Mouse (Mus musculus) lung, adult 2 months (tissue): ENCODE measurements around the gene Gp1bb. TPM values are rescaled to one million over a fixed set of nuclear protein-coding genes. Genes with fewer than 3 reads are reported as not detected.

Experiments used
- DNase-seq: peaks from one replicate; pipeline ENCODE4 v3.0.0; 2022
- H3K4me1 ChIP-seq: fragments of 200-500 bp; 2 replicates; pipeline ENCODE4 v1.6.1; 2011; ENCODE audit warnings: low read length; ENCODE audit not compliant: control insufficient read depth, insufficient read depth
- H3K4me3 ChIP-seq: fragments of 200-500 bp; replicated peaks from 2 replicates; pipeline ENCODE3; 2011; ENCODE audit warnings: low read depth, mild to moderate bottlenecking, control low read depth, low read length; ENCODE audit errors: extremely low read depth
- CTCF ChIP-seq: fragments of 200-500 bp; IDR thresholded peaks from 2 replicates; pipeline ENCODE4 v1.5.1; 2011; ENCODE audit warnings: mild to moderate bottlenecking, low read length, control low read depth; ENCODE audit not compliant: insufficient read depth
- POLR2A ChIP-seq: fragments of 200-500 bp; IDR thresholded peaks from 2 replicates; pipeline ENCODE4 v1.6.1; 2011; ENCODE audit warnings: low read depth, mild to moderate bottlenecking, control low read depth, low read length, borderline replicate concordance; ENCODE audit errors: extremely low read depth
- WGBS: fragments of 180-500 bp; shearing (Covaris S2); methylation state at CpG from one replicate; pipeline ENCODE4 v1.1.7; 2018; 5-methylcytosine and 5-hydroxymethylcytosine counted together
- polyA plus RNA-seq: library from polyadenylated mRNA; depleted of rRNA; stranded (reverse); fragments of >200 nt; gene quantifications from 2 replicates; pipeline ENCODE4 v1.2.3, GENCODE M21; 2012

Gene Gp1bb
- polyA plus RNA-seq, 1 experiment: 15.5 TPM

DNA sequence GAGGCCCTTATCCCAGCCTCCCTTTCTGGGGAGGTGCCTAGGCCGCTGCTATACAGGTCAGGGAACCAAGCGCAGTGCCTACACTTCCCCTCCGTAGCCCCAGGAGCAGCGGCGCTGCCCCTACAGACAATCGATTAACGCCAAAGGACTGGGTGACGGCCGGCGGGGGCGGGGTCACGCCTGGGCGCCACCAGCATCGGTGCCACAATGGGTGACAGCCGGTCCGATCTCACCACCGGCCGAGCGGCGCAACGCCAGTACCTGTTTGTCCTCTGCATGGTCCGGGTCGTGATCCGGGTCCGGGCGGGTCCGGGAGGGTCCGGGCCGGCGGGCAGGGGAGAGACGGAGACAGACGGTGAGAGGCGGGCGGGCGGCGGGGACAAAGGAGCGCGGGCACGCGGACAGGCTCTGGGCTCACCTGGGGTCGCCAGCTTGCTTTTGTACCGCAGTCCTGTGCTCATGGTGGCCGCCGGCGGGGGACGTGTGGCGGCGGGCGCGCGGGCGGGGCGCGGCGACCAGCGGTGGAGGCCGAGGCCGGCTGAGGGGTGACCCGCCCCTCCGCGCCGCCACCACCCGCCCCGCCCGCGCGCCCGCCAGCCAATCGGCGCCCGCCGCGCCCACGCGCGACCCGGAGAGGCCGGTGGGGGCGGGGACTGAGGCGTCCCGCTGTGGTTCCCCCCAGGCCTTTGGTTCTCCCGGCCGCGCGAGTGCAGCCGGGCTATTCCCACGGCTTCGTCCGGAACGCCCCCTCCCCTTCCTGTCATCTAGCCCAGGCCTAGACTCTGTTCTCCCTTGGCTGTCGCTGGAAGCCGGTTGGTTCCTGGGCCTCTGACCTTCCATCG, 7.4 kb upstream of the Gp1bb start, which contains the start of gene Sept5:
Sept5 (minus strand) TSS at position 565 of the 842 bp plus-strand sequence.
- no peak for TF ChIP-seq POLR2A
- TF ChIP-seq CTCF: no peak
- Histone ChIP-seq H3K4me1 (no peaks in the 10 kb centered on the region), H3K4me3 (peak within 1 kb of the TSS; percentile 77)
- 1% methylated on average over 70 of the region's 93 CpGs for WGBS
- DNase-seq: peak; percentile 60

GRCm38 (mm10) chr16:18628948-18629340, 6.7 kb upstream of the Gp1bb start:
- no peak for TF ChIP-seq POLR2A
- 45% methylated on average over 2 of the region's 2 CpGs for WGBS
- no peak for DNase-seq

DNA sequence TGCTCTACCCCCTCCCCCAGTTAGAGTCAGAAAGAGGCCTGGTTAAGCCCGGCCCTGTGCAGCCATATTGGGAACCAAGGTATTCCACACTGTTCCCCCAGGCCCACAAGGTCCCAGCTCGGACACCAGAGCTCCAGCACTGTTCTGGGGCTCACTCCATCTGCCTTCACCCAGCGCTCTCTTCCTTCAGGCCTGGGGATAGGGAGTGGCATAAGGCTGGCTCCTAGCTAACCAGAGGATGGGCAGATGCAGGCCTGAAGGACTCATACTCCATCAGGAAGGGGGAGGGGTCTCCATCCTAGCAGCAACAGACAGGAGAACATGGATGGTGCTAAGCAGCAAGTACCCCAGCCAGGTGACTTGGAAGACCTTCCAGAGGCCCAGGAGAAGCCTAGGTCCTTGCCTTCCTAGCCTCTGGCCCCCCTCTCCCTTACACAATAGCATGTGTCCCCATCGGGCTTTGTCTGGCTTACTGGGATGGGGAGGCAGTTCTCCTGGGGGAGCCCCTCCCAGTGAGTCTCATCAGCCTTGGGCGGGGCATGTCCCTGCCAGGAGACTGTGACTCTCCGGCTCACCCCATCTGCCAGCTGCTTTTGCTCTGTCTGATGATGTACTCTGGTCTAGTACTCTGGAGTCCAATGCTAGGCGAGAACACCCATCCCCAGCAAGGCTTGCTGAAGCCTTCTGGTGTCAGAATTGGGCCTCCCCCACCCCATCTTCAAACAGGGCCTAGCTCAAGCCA, 6.2 kb upstream of the Gp1bb start:
- no peak for DNase-seq
- H3K4me3 ChIP-seq: peak overlapping the region; percentile 5
- no peak for TF ChIP-seq POLR2A
- no peak for TF ChIP-seq CTCF
- no peaks in the 10 kb centered on the region for H3K4me1 ChIP-seq
- WGBS: 79% methylated on average over 7 of the region's 7 CpGs

More at GRCm38 (mm10) chr16:18628948-18629340, 6.7 kb upstream of the Gp1bb start:
- H3K4me1 ChIP-seq: no peaks in the 10 kb centered on the region
- H3K4me3 ChIP-seq: no peak overlapping the region

GRCm38 (mm10) chr16:18627163-18627562, 5.0 kb upstream of the Gp1bb start:
- no peak for TF ChIP-seq CTCF
- H3K4me3 ChIP-seq: no peak overlapping the region
- 57% methylated on average over 3 of the region's 3 CpGs for WGBS
- DNase-seq: no peak
- no peaks in the 10 kb centered on the region for H3K4me1 ChIP-seq

DNA sequence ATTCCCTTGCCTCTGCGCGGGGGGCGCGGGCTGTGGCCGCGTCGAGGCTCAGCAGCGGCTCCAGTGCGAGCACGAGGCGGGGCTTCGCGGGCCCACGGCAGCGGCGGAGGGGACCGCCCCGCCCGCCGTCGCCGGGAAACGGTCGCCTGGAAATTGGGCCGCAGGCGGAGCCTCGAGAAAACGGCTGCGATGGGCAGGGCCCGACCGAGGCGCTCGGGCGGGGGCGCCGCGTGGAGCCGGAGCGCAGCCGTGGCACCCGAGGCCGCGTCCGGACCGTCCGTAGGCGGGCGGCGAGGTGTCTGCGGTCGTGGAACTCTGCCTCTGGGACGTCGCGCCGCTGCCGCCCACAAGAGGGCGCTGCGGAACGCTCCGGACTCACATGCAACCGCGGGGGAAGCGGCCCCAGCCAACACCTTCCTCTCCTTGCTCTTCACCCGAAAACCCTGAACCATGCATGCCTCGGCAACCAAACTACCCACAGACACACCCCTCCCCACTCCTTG, 4.2 kb upstream of the Gp1bb start, which contains the start of gene Gm49601:
Gm49601 (minus strand) TSS at position 52 of the 503 bp plus-strand sequence.
- H3K4me3 ChIP-seq: peak within 1 kb of the TSS; percentile 12
- DNase-seq: peak; percentile 80
- under 1% methylated on average over 62 of the region's 65 CpGs for WGBS
- peaks cover 2% of the 10 kb centered on the region; the same call in 1 of the 2 replicates for H3K4me1 ChIP-seq
- TF ChIP-seq POLR2A: no peak
- peak; percentile 63 for TF ChIP-seq CTCF

GRCm38 (mm10) chr16:18625791-18626311, 3.6 kb upstream of the Gp1bb start:
- peaks cover 3% of the 10 kb centered on the region; the same call in 1 of the 2 replicates for H3K4me1 ChIP-seq
- no peak for DNase-seq
- 21% methylated on average over 26 of the region's 26 CpGs for WGBS
- H3K4me3 ChIP-seq: peak overlapping the region; percentile 12
- TF ChIP-seq CTCF: no peak
- no peak for TF ChIP-seq POLR2A

GRCm38 (mm10) chr16:18625097-18625496, 2.9 kb upstream of the Gp1bb start:
- 71% methylated on average over 14 of the region's 14 CpGs for WGBS
- no peak overlapping the region for H3K4me3 ChIP-seq
- peaks cover 3% of the 10 kb centered on the region; the same call in 1 of the 2 replicates for H3K4me1 ChIP-seq
- DNase-seq: no peak
- TF ChIP-seq CTCF: no peak
- TF ChIP-seq POLR2A: no peak

- no peak for DNase-seq
- no peak overlapping the region for H3K4me3 ChIP-seq
Observed at GRCm38 (mm10) chr16:18624641-18625040, 2.4 kb upstream of the Gp1bb start.

DNA sequence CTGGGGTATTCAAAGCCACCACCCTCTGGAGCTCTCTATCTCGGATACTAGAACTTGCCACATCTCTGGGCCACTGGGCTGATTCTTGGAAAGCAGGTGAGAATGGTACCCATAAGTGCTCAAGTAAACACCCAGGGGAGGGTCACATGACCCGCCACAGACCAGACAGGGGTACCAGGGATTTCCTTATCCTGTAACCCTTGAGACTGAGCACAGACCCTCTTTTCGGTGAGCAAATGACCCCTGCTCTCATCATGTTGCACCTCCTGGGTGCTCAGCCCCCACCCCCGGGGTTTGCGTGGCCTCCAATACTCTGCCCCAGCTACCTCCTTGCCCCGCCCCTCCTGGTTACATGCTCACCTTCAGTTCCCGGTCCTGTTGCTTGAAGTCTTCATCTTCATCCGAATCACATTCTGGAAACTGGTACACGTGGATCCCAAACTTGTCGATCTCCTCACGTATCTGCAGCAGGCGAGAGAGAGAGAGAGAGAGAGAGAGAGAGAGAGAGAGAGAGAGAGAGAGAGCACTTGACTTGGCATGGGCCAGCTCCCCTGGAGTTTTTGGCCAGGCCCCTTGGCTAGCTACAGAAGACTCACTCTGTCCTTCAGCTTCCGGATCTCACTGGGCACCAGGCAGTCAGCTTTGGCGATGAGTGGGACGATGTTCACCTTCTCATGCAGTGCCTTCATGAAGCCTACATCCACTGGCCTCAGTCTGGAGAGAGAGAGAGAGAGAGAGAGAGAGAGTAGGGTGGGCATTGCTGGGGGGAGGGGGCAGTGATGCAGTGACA, 1.7 kb upstream of the Gp1bb start:
- H3K4me3 ChIP-seq: no peak overlapping the region
- 77% methylated on average over 15 of the region's 15 CpGs for WGBS
- no peak for TF ChIP-seq POLR2A
- no peak for TF ChIP-seq CTCF
- H3K4me1 ChIP-seq: peaks cover 5% of the 10 kb centered on the region
- no peak for DNase-seq

More at GRCm38 (mm10) chr16:18624641-18625040, 2.4 kb upstream of the Gp1bb start:
- 68% methylated on average over 15 of the region's 15 CpGs for WGBS
- TF ChIP-seq POLR2A (no peak), CTCF (no peak)
- peaks cover 3% of the 10 kb centered on the region; the same call in 1 of the 2 replicates for H3K4me1 ChIP-seq
